Mouse (Mus musculus) MEL (cell line): ENCODE results near the gene Creb3l1. TPM values are rescaled to one million over a fixed set of nuclear protein-coding genes. Genes with fewer than 3 reads are reported as not detected.

ENCODE experiments used
- DNase-seq: peaks from one replicate; pipeline ENCODE4 v3.0.0; 2011; ENCODE audit warnings: low read depth, low spot score
- H3K27ac ChIP-seq: 2 replicates; pipeline ENCODE4 v1.5.1; 2012; ENCODE audit warnings: low read depth, mild to moderate bottlenecking, control low read depth, low read length, moderate library complexity; ENCODE audit not compliant: control insufficient read depth
- H3K27me3 ChIP-seq, 2 experiments: fragments of 150-350 bp in 1 of 2; sonication (generic) in 1 of 2; 2 replicates each; pipeline ENCODE4 v1.6.1; 2012; ENCODE audit warnings: low read length in 2 of 2, mild to moderate bottlenecking in 2 of 2, improper control_type of control experiment in 1 of 2, moderate library complexity in 1 of 2; ENCODE audit not compliant: insufficient read depth in 2 of 2, control insufficient read depth in 1 of 2
- H3K36me3 ChIP-seq, 2 experiments: 2 replicates each; pipeline ENCODE4 v1.6.1; 2012 to 2014; ENCODE audit warnings: low read length in 2 of 2, improper control_type of control experiment in 1 of 2, inconsistent platforms in 1 of 2, mild to moderate bottlenecking in 1 of 2; ENCODE audit not compliant: insufficient read depth in 2 of 2, control insufficient read depth in 1 of 2
- H3K4me1 ChIP-seq, 2 experiments: fragments of 150-350 bp in 1 of 2; sonication (generic) in 1 of 2; 2 replicates each; pipeline ENCODE4 v1.6.1; 2012; ENCODE audit warnings: low read length in 2 of 2, improper control_type of control experiment in 1 of 2, mild to moderate bottlenecking in 1 of 2; ENCODE audit not compliant: insufficient read depth in 2 of 2, control insufficient read depth in 1 of 2
- H3K4me3 ChIP-seq, 2 experiments: fragments of 150-350 bp in 1 of 2; sonication (generic) in 1 of 2; 2 replicates each; pipeline ENCODE4 v1.5.1; 2012; ENCODE audit warnings: low read depth in 2 of 2, low read length in 2 of 2, mild to moderate bottlenecking in 2 of 2, moderate library complexity in 2 of 2, control low read depth in 1 of 2, improper control_type of control experiment in 1 of 2; ENCODE audit not compliant: control insufficient read depth in 1 of 2, insufficient read depth in 1 of 2
- H3K79me2 ChIP-seq: 2 replicates; pipeline ENCODE4 v1.6.1; 2012; ENCODE audit warnings: mild to moderate bottlenecking, low read length, moderate library complexity; ENCODE audit not compliant: control insufficient read depth, poor library complexity, insufficient read depth
- H3K9ac ChIP-seq: 2 replicates; pipeline ENCODE4 v1.6.1; 2012; ENCODE audit warnings: low read depth, mild to moderate bottlenecking, control low read depth, low read length, moderate library complexity; ENCODE audit not compliant: control insufficient read depth, poor library complexity, severe bottlenecking
- H3K9me3 ChIP-seq: fragments of 150-350 bp; sonication (generic); replicated peaks from 2 replicates; pipeline ENCODE4 v1.6.1; 2012; ENCODE audit warnings: mild to moderate bottlenecking, low read length, improper control_type of control experiment, moderate library complexity; ENCODE audit not compliant: insufficient read depth
- BHLHE40 ChIP-seq: IDR thresholded peaks from 2 replicates; pipeline ENCODE4 v1.6.1; 2012; ENCODE audit warnings: low read depth, mild to moderate bottlenecking, inconsistent platforms, low read length, improper control_type of control experiment, borderline replicate concordance
- CHD1 ChIP-seq: IDR thresholded peaks from 2 replicates; pipeline ENCODE4 v1.6.1; 2012; ENCODE audit warnings: low read depth, mild to moderate bottlenecking, inconsistent platforms, low read length, improper control_type of control experiment
- CHD2 ChIP-seq: IDR thresholded peaks from 2 replicates; pipeline ENCODE4 v1.6.1; 2011; ENCODE audit warnings: low read length, improper control_type of control experiment
- CTCF ChIP-seq, 3 experiments: IDR thresholded peaks in 2 of 3; conservative IDR thresholded peaks in 1 of 3; 2 replicates each; pipeline ENCODE4 v1.5.1; 2011 to 2012; ENCODE audit warnings: low read length in 3 of 3, low read depth in 2 of 3, mild to moderate bottlenecking in 2 of 3, improper control_type of control experiment in 1 of 3, inconsistent platforms in 1 of 3, mixed read lengths in 1 of 3, moderate library complexity in 1 of 3; ENCODE audit not compliant: control insufficient read depth in 1 of 3, insufficient read depth in 1 of 3, poor library complexity in 1 of 3, severe bottlenecking in 1 of 3
- E2F4 ChIP-seq: IDR thresholded peaks from 2 replicates; pipeline ENCODE4 v1.6.1; 2011; ENCODE audit warnings: low read depth, low read length, improper control_type of control experiment, borderline replicate concordance
- EP300 ChIP-seq, 2 experiments: IDR thresholded peaks; 2 replicates each; pipeline ENCODE4 v1.6.1; 2011; ENCODE audit warnings: improper control_type of control experiment in 2 of 2, low read length in 2 of 2, low read depth in 1 of 2, mild to moderate bottlenecking in 1 of 2
- ETS1 ChIP-seq: IDR thresholded peaks from 2 replicates; pipeline ENCODE4 v1.6.1; 2012; ENCODE audit warnings: low read depth, mild to moderate bottlenecking, inconsistent platforms, low read length, improper control_type of control experiment, moderate library complexity
- GABPA ChIP-seq: IDR thresholded peaks from 2 replicates; pipeline ENCODE4 v1.6.1; 2012; ENCODE audit warnings: low read depth, mild to moderate bottlenecking, inconsistent platforms, low read length, improper control_type of control experiment, moderate library complexity
- GATA1 ChIP-seq: IDR thresholded peaks from 2 replicates; pipeline ENCODE4 v1.6.1; 2011; ENCODE audit warnings: low read depth, low read length, improper control_type of control experiment
- HCFC1 ChIP-seq: IDR thresholded peaks from 2 replicates; pipeline ENCODE4 v1.6.1; 2012; ENCODE audit warnings: low read depth, mild to moderate bottlenecking, inconsistent platforms, low read length, improper control_type of control experiment, moderate library complexity
- KAT2A ChIP-seq: conservative IDR thresholded peaks from 2 replicates; pipeline ENCODE4 v1.6.1; 2012; ENCODE audit warnings: low read depth, low read length, improper control_type of control experiment, inconsistent platforms
- MAFK ChIP-seq: IDR thresholded peaks from 2 replicates; pipeline ENCODE4 v1.6.1; 2011; ENCODE audit warnings: low read depth, mild to moderate bottlenecking, low read length, improper control_type of control experiment, borderline replicate concordance
- MAZ ChIP-seq: IDR thresholded peaks from 2 replicates; pipeline ENCODE4 v1.6.1; 2012; ENCODE audit warnings: low read depth, mild to moderate bottlenecking, inconsistent platforms, low read length, improper control_type of control experiment
- MEF2A ChIP-seq: IDR thresholded peaks from 2 replicates; pipeline ENCODE4 v1.6.1; 2014; ENCODE audit warnings: low read depth, mild to moderate bottlenecking, inconsistent platforms, low read length, improper control_type of control experiment; ENCODE audit not compliant: poor library complexity, insufficient replicate concordance, severe bottlenecking; ENCODE audit errors: extremely low read depth
- MXI1 ChIP-seq: IDR thresholded peaks from 2 replicates; pipeline ENCODE4 v1.6.1; 2011; ENCODE audit warnings: mild to moderate bottlenecking, low read depth, low read length, improper control_type of control experiment
- MYB ChIP-seq: IDR thresholded peaks from 2 replicates; pipeline ENCODE4 v1.6.1; 2011; ENCODE audit warnings: mild to moderate bottlenecking, low read depth, low read length, improper control_type of control experiment
- MYC ChIP-seq: IDR thresholded peaks from 2 replicates; pipeline ENCODE4 v1.6.1; 2011; ENCODE audit warnings: low read depth, mild to moderate bottlenecking, low read length, improper control_type of control experiment, moderate library complexity
- NELFE ChIP-seq: IDR thresholded peaks from 2 replicates; pipeline ENCODE4 v1.6.1; 2011; ENCODE audit warnings: low read depth, low read length, improper control_type of control experiment
- NRF1 ChIP-seq: IDR thresholded peaks from 2 replicates; pipeline ENCODE4 v1.6.1; 2014; ENCODE audit warnings: low read depth, mild to moderate bottlenecking, inconsistent platforms, low read length, improper control_type of control experiment, moderate library complexity; ENCODE audit not compliant: poor library complexity, insufficient read depth, severe bottlenecking
- POLR2A ChIP-seq, 2 experiments: IDR thresholded peaks; 2 replicates each; pipeline ENCODE4 v1.6.1; 2011 to 2012; ENCODE audit warnings: low read length in 2 of 2, mild to moderate bottlenecking in 2 of 2, control low read depth in 1 of 2, improper control_type of control experiment in 1 of 2, low read depth in 1 of 2, moderate library complexity in 1 of 2; ENCODE audit not compliant: control insufficient read depth in 1 of 2, insufficient read depth in 1 of 2, poor library complexity in 1 of 2
- POLR2AphosphoS2 ChIP-seq: IDR thresholded peaks from 2 replicates; pipeline ENCODE4 v1.6.1; 2011; ENCODE audit warnings: low read length, improper control_type of control experiment
- POLR2AphosphoS5 ChIP-seq: IDR thresholded peaks from 2 replicates; pipeline ENCODE4 v1.6.1; 2012; ENCODE audit warnings: low read depth, borderline replicate concordance, mild to moderate bottlenecking, inconsistent platforms, low read length, moderate library complexity, mixed read lengths
- RAD21 ChIP-seq: IDR thresholded peaks from 2 replicates; pipeline ENCODE4 v1.6.1; 2011; ENCODE audit warnings: mild to moderate bottlenecking, low read depth, low read length, improper control_type of control experiment
- RCOR1 ChIP-seq: IDR thresholded peaks from 2 replicates; pipeline ENCODE4 v1.6.1; 2012; ENCODE audit warnings: low read depth, mild to moderate bottlenecking, inconsistent platforms, low read length, improper control_type of control experiment
- SIN3A ChIP-seq: IDR thresholded peaks from 2 replicates; pipeline ENCODE4 v1.6.1; 2012; ENCODE audit warnings: low read length, improper control_type of control experiment, inconsistent platforms
- SMC3 ChIP-seq: IDR thresholded peaks from 2 replicates; pipeline ENCODE4 v1.6.1; 2011; ENCODE audit warnings: low read depth, low read length, improper control_type of control experiment
- TAL1 ChIP-seq: IDR thresholded peaks from 2 replicates; pipeline ENCODE4 v1.6.1; 2012; ENCODE audit warnings: mild to moderate bottlenecking, inconsistent platforms, low read length, moderate library complexity, mixed read lengths
- TBP ChIP-seq: IDR thresholded peaks from 2 replicates; pipeline ENCODE4 v1.8.0; 2011; ENCODE audit warnings: low read depth, low read length, improper control_type of control experiment
- TCF12 ChIP-seq: IDR thresholded peaks from 2 replicates; pipeline ENCODE4 v1.6.1; 2014; ENCODE audit warnings: low read depth, mild to moderate bottlenecking, inconsistent platforms, low read length, improper control_type of control experiment, moderate library complexity
- USF1 ChIP-seq: IDR thresholded peaks from 2 replicates; pipeline ENCODE4 v1.6.1; 2014; ENCODE audit warnings: low read depth, mild to moderate bottlenecking, inconsistent platforms, low read length, improper control_type of control experiment, moderate library complexity
- USF2 ChIP-seq, 2 experiments: IDR thresholded peaks; 2 replicates each; pipeline ENCODE4 v1.6.1; 2011 to 2012; ENCODE audit warnings: improper control_type of control experiment in 2 of 2, low read length in 2 of 2, borderline replicate concordance in 1 of 2, inconsistent platforms in 1 of 2, low read depth in 1 of 2, mild to moderate bottlenecking in 1 of 2; ENCODE audit not compliant: insufficient read depth in 1 of 2
- ZC3H11A ChIP-seq: IDR thresholded peaks from 2 replicates; pipeline ENCODE4 v1.6.1; 2012; ENCODE audit warnings: low read depth, mild to moderate bottlenecking, inconsistent platforms, low read length, improper control_type of control experiment
- ZKSCAN1 ChIP-seq: IDR thresholded peaks from 2 replicates; pipeline ENCODE4 v1.6.1; 2012; ENCODE audit warnings: low read depth, mild to moderate bottlenecking, inconsistent platforms, low read length, improper control_type of control experiment, moderate library complexity
- ZMIZ1 ChIP-seq: IDR thresholded peaks from 2 replicates; pipeline ENCODE4 v1.6.1; 2012; ENCODE audit warnings: low read depth, mild to moderate bottlenecking, inconsistent platforms, low read length, improper control_type of control experiment, moderate library complexity
- ZNF384 ChIP-seq: IDR thresholded peaks from 2 replicates; pipeline ENCODE4 v1.6.1; 2012; ENCODE audit warnings: low read depth, mild to moderate bottlenecking, inconsistent platforms, low read length, improper control_type of control experiment
- polyA plus RNA-seq, 2 experiments: library from polyadenylated mRNA; stranded (reverse) in 1 of 2; unstranded in 1 of 2; fragments of >175 nt in 1 of 2; fragments of >200 nt in 1 of 2; gene quantifications; 2 replicates each; pipeline versions ENCODE4 v1.2.1 to v1.2.4; 2012; ENCODE audit warnings: low replicate concordance in 2 of 2, low read depth in 1 of 2; ENCODE audit not compliant: insufficient read length in 2 of 2, insufficient read depth in 1 of 2, missing spikeins in 1 of 2
- total RNA-seq: library from RNA; depleted of rRNA; stranded (reverse); fragments of 300-350 nt; gene quantifications from 2 replicates; pipeline ENCODE4 v1.2.3, GENCODE M21; 2012

Gene Creb3l1
- total and polyA plus RNA-seq, 3 experiments: 0.12 to 9.1 TPM; not detected in 1

- H3K27ac ChIP-seq: peak overlapping the region; percentile 94
- no peaks in the 10 kb centered on the region for H3K27me3 ChIP-seq
- H3K36me3 ChIP-seq: peaks cover 0 to 30% of the 10 kb centered on the region in 2 experiments; a peak in 2 of 4 replicates
- H3K9me3 ChIP-seq: no peaks in the 10 kb centered on the region
- peak overlapping the region; percentile 80 for H3K9ac ChIP-seq
- DNase-seq: peak; percentile 92
- peaks cover 15 to 45% of the 10 kb centered on the region in 2 experiments; a peak in 3 of 4 replicates for H3K4me1 ChIP-seq
- H3K4me3 ChIP-seq: peak overlapping the region; percentile 61 to 90
- peaks cover 52% of the 10 kb centered on the region for H3K79me2 ChIP-seq
- no peak for TF ChIP-seq ZNF384
- TF ChIP-seq TAL1: no peak
- peak; percentile 75 for TF ChIP-seq SIN3A
- no peak for TF ChIP-seq MAFK
- TF ChIP-seq ZKSCAN1: no peak
- TF ChIP-seq RCOR1: 0 out of 2 replicates have a peak, but pooled peaks have one; percentile 5
- TF ChIP-seq ETS1: 0 out of 2 replicates have a peak, but pooled peaks have one; percentile 28
- TF ChIP-seq EP300 (IDR thresholded peaks at IDR 0.05; ENCODE audit: low read depth in 1 of 2, low read length in 2 of 2): peak in 1 of 2 experiments; percentile 42; a peak in 3 of 4 replicates
- TF ChIP-seq CHD2: peak; percentile 34
- TF ChIP-seq CHD1: no peak
- TF ChIP-seq POLR2AphosphoS2: no peak
- TF ChIP-seq USF2 (IDR thresholded peaks at IDR 0.05; ENCODE audit: borderline replicate concordance in 1 of 2, insufficient read depth in 1 of 2, low read depth in 1 of 2, low read length in 2 of 2): no peak
- no peak for TF ChIP-seq RAD21
- TF ChIP-seq NRF1: no peak
- no peak; the same call in 1 of the 2 replicates for TF ChIP-seq MYC
- no peak for TF ChIP-seq CTCF (IDR thresholded peaks at IDR 0.05 in 2 of 3, conservative IDR thresholded peaks at IDR 0.05 in 1 of 3; ENCODE audit: control insufficient read depth in 1 of 3, insufficient read depth in 1 of 3, low read depth in 2 of 3, low read length in 3 of 3, poor library complexity in 1 of 3, severe bottlenecking in 1 of 3)
- no peak for TF ChIP-seq POLR2AphosphoS5
- TF ChIP-seq E2F4: no peak
- TF ChIP-seq MAZ: peak; percentile 62; the same call in 1 of the 2 replicates
- no peak for TF ChIP-seq USF1
- no peak for TF ChIP-seq KAT2A
- no peak for TF ChIP-seq MXI1
- TF ChIP-seq MEF2A: no peak
- TF ChIP-seq TCF12: no peak
- TF ChIP-seq NELFE: peak; percentile 42; the same call in 1 of the 2 replicates
- peak; percentile 57 for TF ChIP-seq HCFC1
- peak in 1 of 2 experiments; percentile 68; a peak in 2 of 4 replicates for TF ChIP-seq POLR2A (IDR thresholded peaks at IDR 0.05; ENCODE audit: control insufficient read depth in 1 of 2, insufficient read depth in 1 of 2, low read depth in 1 of 2, low read length in 2 of 2, poor library complexity in 1 of 2)
- no peak for TF ChIP-seq GATA1
- peak; percentile 65 for TF ChIP-seq MYB
- peak; percentile 23; the same call in 1 of the 2 replicates for TF ChIP-seq TBP
- no peak for TF ChIP-seq BHLHE40
- TF ChIP-seq SMC3: no peak
- no peak; the same call in 1 of the 2 replicates for TF ChIP-seq ZMIZ1
- no peak for TF ChIP-seq ZC3H11A
- no peak for TF ChIP-seq GABPA
Observed at GRCm38 (mm10) chr2:91950275-91951085, 73.8 kb downstream of the Creb3l1 start.
